ENCODE assay signal across 33 mouse cellular contexts in genomic region chr7:35485126-35485525, GRCm38 (mm10). TPM values are rescaled to one million over a fixed set of nuclear protein-coding genes. Genes with fewer than 3 reads are reported as not detected.
A peak's percentile ranks its signal among the peaks of the same experiment; 100 is the strongest.
DNase-seq lines count a peak whose midpoint lies in the region; ATAC-seq and TF ChIP-seq lines count a peak whose summit lies in the region.
"Had no signal": no experiment of that assay in that cellular context is flagged by ENCODE, and none has a peak within 500 bp of the region (broad histone marks: within the 10 kb centered on the region; RNA-seq: fewer than 3 reads in every experiment).

No protein-coding gene starts in this region.

- H3K4me3 ChIP-seq in heart, embryonic 10.5 days: no peak overlapping the region
- no peak overlapping the region for H3K4me3 ChIP-seq in heart, embryonic 13.5 days
- H3K4me3 ChIP-seq in heart, adult 2 months: no peak overlapping the region
- H3K4me3 ChIP-seq in heart, postnatal 0 days (ENCODE audit: low read depth, low read length): no peak overlapping the region
- no peak overlapping the region for H3K4me3 ChIP-seq in liver, postnatal 0 days (ENCODE audit: low read depth, low read length)
- H3K4me3 ChIP-seq: embryonic facial prominence, embryonic 12.5 days; embryonic facial prominence, embryonic 15.5 days; erythroblast, embryonic 14.5 days; forebrain, embryonic 12.5 days; forebrain, embryonic 15.5 days had no signal

- ATAC-seq in heart, embryonic 13.5 days (ENCODE audit: extremely low read depth, insufficient number of reproducible peaks, low FRiP score, low TSS enrichment): no peak
- peak; percentile 57; the same call in 1 of the 2 replicates for ATAC-seq in heart, postnatal 0 days (ENCODE audit: insufficient read depth, low read depth)
- no peak for ATAC-seq in liver, postnatal 0 days
- ATAC-seq: forebrain, embryonic 15.5 days; hindbrain, postnatal 0 days; inflammation-experienced regulatory T-cells, adult 6 months; intestine, embryonic 16.5 days; Patski had no signal

- H3K27ac ChIP-seq in heart, embryonic 10.5 days: 0 out of 2 replicates have a peak overlapping the region, but pooled peaks have one; percentile 22
- H3K27ac ChIP-seq in heart, embryonic 13.5 days (replicated peaks): peak overlapping the region; percentile 46
- no peak overlapping the region for H3K27ac ChIP-seq in heart, adult 2 months
- peak overlapping the region; percentile 22 for H3K27ac ChIP-seq in heart, postnatal 0 days (ENCODE audit: low read depth)
- no peak overlapping the region for H3K27ac ChIP-seq in liver, postnatal 0 days (ENCODE audit: low read depth)
- H3K27ac ChIP-seq: embryonic facial prominence, embryonic 12.5 days; embryonic facial prominence, embryonic 15.5 days; forebrain, embryonic 12.5 days; forebrain, embryonic 15.5 days; hindbrain, embryonic 14.5 days; hindbrain, postnatal 0 days had no signal

- 29% methylated on average over 2 of the region's 2 CpGs for WGBS in heart, embryonic 10.5 days
- 12% methylated on average over 2 of the region's 2 CpGs for WGBS in heart, embryonic 13.5 days
- WGBS in heart, adult 2 months: 40% methylated on average over 2 of the region's 2 CpGs
- WGBS in heart, postnatal 0 days: 28% methylated on average over 2 of the region's 2 CpGs
- 75% methylated on average over 2 of the region's 2 CpGs for WGBS in liver, postnatal 0 days (ENCODE audit: insufficient replicate concordance)

- no peaks in the 10 kb centered on the region for H3K27me3 ChIP-seq in heart, embryonic 10.5 days (ENCODE audit: insufficient read depth, poor library complexity, severe bottlenecking)
- no peaks in the 10 kb centered on the region for H3K27me3 ChIP-seq in heart, embryonic 13.5 days (replicated peaks)
- no peaks in the 10 kb centered on the region for H3K27me3 ChIP-seq in heart, adult 2 months (ENCODE audit: control insufficient read depth, insufficient read depth, low read length)
- no peaks in the 10 kb centered on the region for H3K27me3 ChIP-seq in heart, postnatal 0 days (ENCODE audit: control insufficient read depth, insufficient read depth, low read length)
- no peaks in the 10 kb centered on the region for H3K27me3 ChIP-seq in liver, postnatal 0 days (ENCODE audit: insufficient read depth, low read length)
- H3K27me3 ChIP-seq: CH12.LX; embryonic facial prominence, embryonic 12.5 days; embryonic facial prominence, embryonic 15.5 days; forebrain, embryonic 12.5 days; forebrain, embryonic 15.5 days had no signal

- no peak for TF ChIP-seq CTCF in heart, adult 2 months (IDR thresholded peaks at IDR 0.05)
- no peak for TF ChIP-seq CTCF in heart, postnatal 0 days (IDR thresholded peaks at IDR 0.05; ENCODE audit: low read depth)
- TF ChIP-seq CTCF in liver, postnatal 0 days (IDR thresholded peaks at IDR 0.05; ENCODE audit: low read depth): no peak

- H3K4me1 ChIP-seq in heart, embryonic 10.5 days: peaks cover 13% of the 10 kb centered on the region; the same call in 1 of the 2 replicates
- H3K4me1 ChIP-seq in heart, embryonic 13.5 days: peaks cover 26% of the 10 kb centered on the region
- no peaks in the 10 kb centered on the region; the same call in 1 of the 2 replicates for H3K4me1 ChIP-seq in heart, adult 2 months (ENCODE audit: control insufficient read depth, insufficient read depth, low read length)
- peaks cover 22% of the 10 kb centered on the region for H3K4me1 ChIP-seq in heart, postnatal 0 days (ENCODE audit: control insufficient read depth, insufficient read depth)
- no peaks in the 10 kb centered on the region for H3K4me1 ChIP-seq in liver, postnatal 0 days (ENCODE audit: insufficient read depth)
- H3K4me1 ChIP-seq: embryonic facial prominence, embryonic 12.5 days; embryonic facial prominence, embryonic 15.5 days; forebrain, embryonic 12.5 days; forebrain, embryonic 15.5 days had no signal

- TF ChIP-seq EP300 in heart, adult 2 months (IDR thresholded peaks at IDR 0.05; ENCODE audit: insufficient read depth, low read depth, low read length): no peak
- TF ChIP-seq EP300 in heart, postnatal 0 days (IDR thresholded peaks at IDR 0.05; ENCODE audit: low read depth): no peak
- no peak for TF ChIP-seq EP300 in liver, postnatal 0 days (IDR thresholded peaks at IDR 0.05; ENCODE audit: low read depth)

- no peak for DNase-seq in heart, embryonic 10.5 days (ENCODE audit: low spot score)
- DNase-seq in heart, postnatal 25 days (ENCODE audit: low spot score): no peak
- no peak for DNase-seq in heart, adult 2 months
- peak; percentile 13 for DNase-seq in heart, postnatal 0 days (ENCODE audit: low spot score)
- DNase-seq in thymus, postnatal 14 days: no peak
- no peak for DNase-seq in liver, postnatal 0 days
- DNase-seq: adrenal gland, postnatal 10 days; adrenal gland, postnatal 36 days; B cell, adult 2 months; cerebellum, adult 18-20 months; cerebellum, adult 9-11 months; cerebellum, postnatal 25 days; gastrocnemius, postnatal 25 days; kidney, adult 18-20 months; kidney, adult 9 months had no signal

- H3K4me2 ChIP-seq in heart, embryonic 13.5 days: 0 out of 2 replicates have a peak overlapping the region, but pooled peaks have one; percentile 33
- no peak overlapping the region for H3K4me2 ChIP-seq in heart, postnatal 0 days (ENCODE audit: low read depth, low read length)
- H3K4me2 ChIP-seq in liver, postnatal 0 days (ENCODE audit: low read depth, low read length): no peak overlapping the region
- H3K4me2 ChIP-seq: embryonic facial prominence, embryonic 12.5 days; embryonic facial prominence, embryonic 15.5 days; forebrain, embryonic 12.5 days; forebrain, embryonic 15.5 days; hindbrain, embryonic 14.5 days had no signal

- H3K36me3 ChIP-seq in heart, embryonic 10.5 days: no peaks in the 10 kb centered on the region
- no peaks in the 10 kb centered on the region for H3K36me3 ChIP-seq in heart, embryonic 13.5 days
- H3K36me3 ChIP-seq in heart, adult 2 months (ENCODE audit: control insufficient read depth, insufficient read depth, low read length): no peaks in the 10 kb centered on the region
- H3K36me3 ChIP-seq in heart, postnatal 0 days (replicated peaks; ENCODE audit: control insufficient read depth, insufficient read depth, low read length): no peaks in the 10 kb centered on the region
- no peaks in the 10 kb centered on the region for H3K36me3 ChIP-seq in liver, postnatal 0 days (replicated peaks; ENCODE audit: insufficient read depth, low read length)
- H3K36me3 ChIP-seq: embryonic facial prominence, embryonic 12.5 days; embryonic facial prominence, embryonic 15.5 days; forebrain, embryonic 12.5 days; forebrain, embryonic 15.5 days; G1E had no signal

- TF ChIP-seq POLR2A in heart, adult 2 months (IDR thresholded peaks at IDR 0.05; ENCODE audit: insufficient read depth, low read depth, low read length): no peak

- H3K9ac ChIP-seq in heart, embryonic 13.5 days: no peak overlapping the region
- no peak overlapping the region for H3K9ac ChIP-seq in heart, adult 2 months (ENCODE audit: low read depth, low read length)
- H3K9ac ChIP-seq in heart, postnatal 0 days (replicated peaks; ENCODE audit: low read depth, low read length): no peak overlapping the region
- H3K9ac ChIP-seq in liver, postnatal 0 days (replicated peaks): no peak overlapping the region
- H3K9ac ChIP-seq: embryonic facial prominence, embryonic 12.5 days; embryonic facial prominence, embryonic 15.5 days; forebrain, embryonic 12.5 days; forebrain, embryonic 15.5 days; hindbrain, embryonic 14.5 days had no signal

- H3K9me3 ChIP-seq in heart, embryonic 10.5 days: no peaks in the 10 kb centered on the region
- H3K9me3 ChIP-seq in heart, embryonic 13.5 days: 0 out of 2 replicates have a peak, but pooled peaks cover 4% of the 10 kb centered on the region
- no peaks in the 10 kb centered on the region for H3K9me3 ChIP-seq in heart, postnatal 0 days (replicated peaks; ENCODE audit: control insufficient read depth, low read length)
- H3K9me3 ChIP-seq in liver, postnatal 0 days (ENCODE audit: low read length): no peaks in the 10 kb centered on the region
- H3K9me3 ChIP-seq: embryonic facial prominence, embryonic 12.5 days; embryonic facial prominence, embryonic 15.5 days; forebrain, embryonic 12.5 days; forebrain, embryonic 15.5 days; G1E had no signal

- no peaks in the 10 kb centered on the region for H3K79me2 ChIP-seq in heart, adult 2 months (replicated peaks; ENCODE audit: control insufficient read depth, insufficient read depth, low read length)

- intact Hi-C loops in heart, postnatal 25 days (cut with DNase I): no loop called here
- intact Hi-C loops in heart, adult 2 months (cut with DNase I): no loop called here

RNA-seq across cellular contexts. Expression of gene Slc7a9, which starts 36.5 kb away (rescaled TPM):
- polyA plus RNA-seq in heart, embryonic 10.5 days (2016; fragmentation: Nextera tagmentation; extraction: Ambion mirVana): 0.63 and 1.2 TPM in 2 replicates
- total RNA-seq in heart, postnatal 25 days (2021): not detected
- polyA plus RNA-seq in heart, embryonic 13.5 days (2015; fragmentation: Nextera tagmentation; extraction: Ambion mirVana): 0.79 and 1.2 TPM in 2 replicates
- not detected for total RNA-seq in heart, adult 2 months (2021)
- not detected in 2 replicates for polyA plus RNA-seq in heart, adult 2 months (2012; rRNA removed)
- total RNA-seq in heart, postnatal 0 days (2014; rRNA removed; ENCODE audit: low replicate concordance): 0.27 TPM in 1 of 2 replicates, not detected in the other
- polyA plus RNA-seq in heart, postnatal 0 days (2015; fragmentation: Nextera tagmentation; extraction: Ambion mirVana): 0.20 and 0.22 TPM in 2 replicates
- 0.15 and 0.27 TPM in 2 replicates for polyA plus RNA-seq in liver, postnatal 0 days (2015; fragmentation: Nextera tagmentation; extraction: Ambion mirVana)
- total RNA-seq: adrenal gland, adult 18-20 months; adrenal gland, postnatal 10 days; adrenal gland, postnatal 36 days; CH12.LX; common myeloid progenitor, adult 5-6 weeks; gastrocnemius, adult 8-10 months; gastrocnemius, postnatal 25 days; heart, postnatal 14 days; hindbrain, postnatal 0 days had no signal
- polyA plus RNA-seq: forebrain, embryonic 15.5 days; G1E; hindbrain, embryonic 11.5 days; hindbrain, embryonic 14.5 days; hindbrain, postnatal 0 days; inflammation-experienced regulatory T-cells, adult 6 months; Patski had no signal

RNA-seq across cellular contexts. Expression of gene Tdrd12, which starts 52.4 kb away (rescaled TPM):
- 0.18 and 0.20 TPM in 2 replicates for polyA plus RNA-seq in heart, embryonic 10.5 days (2016; fragmentation: Nextera tagmentation; extraction: Ambion mirVana)
- total RNA-seq in heart, postnatal 25 days (2021): under 1 TPM in 1 of 2 experiments, not detected in 1; 0.42 TPM
- 0.88 and 0.99 TPM in 2 replicates for polyA plus RNA-seq in heart, embryonic 13.5 days (2015; fragmentation: Nextera tagmentation; extraction: Ambion mirVana)
- total RNA-seq in heart, adult 2 months (2021): under 1 TPM in 1 of 2 experiments, not detected in 1; 0.27 TPM
- polyA plus RNA-seq in heart, adult 2 months (2012; rRNA removed): not detected in 2 replicates
- not detected in 2 replicates for total RNA-seq in heart, postnatal 0 days (2014; rRNA removed; ENCODE audit: low replicate concordance)
- polyA plus RNA-seq in heart, postnatal 0 days (2015; fragmentation: Nextera tagmentation; extraction: Ambion mirVana): 1.4 and 1.5 TPM in 2 replicates
- 0.13 and 0.26 TPM in 2 replicates for polyA plus RNA-seq in liver, postnatal 0 days (2015; fragmentation: Nextera tagmentation; extraction: Ambion mirVana)
- total RNA-seq: common myeloid progenitor, adult 5-6 weeks; gastrocnemius, adult 8-10 months; gastrocnemius, postnatal 25 days had no signal
- polyA plus RNA-seq: erythroblast, embryonic 14.5 days; G1E; inflammation-experienced regulatory T-cells, adult 6 months had no signal

Comparison
In these comparisons a context has a peak if more than half of its experiments do, and no peak if none do; other contexts are left out.
1. H3K27ac ChIP-seq: peak in heart, embryonic 10.5 days (single experiment), heart, embryonic 13.5 days (single experiment) and heart, postnatal 0 days (single experiment); none in heart, adult 2 months (single experiment) and liver, postnatal 0 days (single experiment).